Mouse (Mus musculus): Measurements from ENCODE around the gene Farp2.

DNA sequence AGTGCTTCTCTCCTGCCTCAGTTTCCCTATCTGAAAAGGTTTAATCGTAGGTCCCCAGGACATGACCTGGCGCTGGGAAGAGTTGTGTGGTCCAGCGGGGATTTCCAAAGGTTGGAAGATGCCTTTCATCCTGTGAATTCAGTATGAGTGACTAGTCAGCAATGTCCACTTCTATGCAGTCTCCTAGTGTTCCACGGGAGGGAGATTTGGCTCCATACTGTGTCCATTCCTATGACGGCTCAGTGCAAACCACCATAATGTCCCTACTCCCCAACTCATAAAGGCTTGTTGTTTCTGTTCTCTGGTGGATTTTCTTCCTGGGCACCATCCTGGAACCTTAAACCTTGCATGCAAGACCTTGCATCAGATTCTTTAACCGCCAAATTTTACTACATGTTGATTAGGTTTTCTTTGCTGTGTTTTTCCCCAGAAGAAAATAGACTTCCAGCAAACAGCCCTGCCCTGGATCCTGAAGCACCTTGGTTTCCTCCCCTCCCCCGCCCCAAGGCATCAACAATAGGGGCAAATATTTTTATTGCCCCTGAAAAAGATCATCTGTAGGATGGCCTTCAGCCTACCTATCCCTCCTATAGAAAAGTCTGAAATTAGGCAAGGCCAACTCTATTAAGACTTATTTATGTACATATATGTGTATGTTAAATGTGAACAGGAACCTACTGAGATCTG, 124.5 kb downstream of the Farp2 start:
- TF ChIP-seq CTCF (IDR thresholded peaks at IDR 0.05; ENCODE audit: extremely low read depth, insufficient read depth, low read length) (0 out of 2 replicates have a peak, but pooled peaks have one; percentile 5), POLR2A (IDR thresholded peaks at IDR 0.05; ENCODE audit: extremely low read depth, insufficient read depth, low read length) (no peak)

Measured in cortical plate, adult 2 months (tissue).